Mouse (Mus musculus): ENCODE results near the gene Large1. TPM values are rescaled to one million over a fixed set of nuclear protein-coding genes. Genes with fewer than 3 reads are reported as not detected.
"Not testable (repeated sequence)": the region's sequence is repeated elsewhere in the genome, so short reads cannot be mapped to it uniquely, and the experiment has no call there.

The Large1 gene
- polyA plus RNA-seq, 1 experiment from 2014 or later: 9.6 TPM

DNA sequence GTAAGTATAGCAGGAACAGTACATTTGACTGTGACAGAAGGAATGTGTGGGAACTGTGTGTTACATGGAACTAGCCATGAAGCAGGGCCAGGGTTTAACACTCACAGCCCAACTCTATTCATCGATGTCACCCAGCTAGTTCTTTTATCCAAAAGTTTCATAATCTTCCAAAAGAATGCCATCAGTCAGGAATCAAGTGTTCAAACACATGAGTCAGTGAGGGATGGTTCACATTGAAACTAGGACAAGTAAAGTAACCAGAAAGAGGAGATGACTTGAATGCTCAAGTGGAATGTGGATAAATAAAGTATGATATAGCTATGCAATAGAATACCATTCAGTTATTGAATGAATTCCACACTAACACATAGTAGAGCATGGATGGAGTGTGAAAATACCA is 359.5 kb downstream of the Large1 start:
- no peaks in the 10 kb centered on the region for H3K4me1 ChIP-seq
- ATAC-seq (ENCODE audit: insufficient number of reproducible peaks, insufficient read depth, low FRiP score, low TSS enrichment, low read depth): no peak
- H3K27ac ChIP-seq: no peak overlapping the region
- no peak overlapping the region for H3K9ac ChIP-seq
- H3K4me2 ChIP-seq: no peak overlapping the region
- WGBS: 92% methylated on average over 1 of the region's 1 CpGs
- no peaks in the 10 kb centered on the region for H3K27me3 ChIP-seq
- no peak overlapping the region for H3K4me3 ChIP-seq
- H3K9me3 ChIP-seq: no peaks in the 10 kb centered on the region
- H3K36me3 ChIP-seq: no peaks in the 10 kb centered on the region

DNA sequence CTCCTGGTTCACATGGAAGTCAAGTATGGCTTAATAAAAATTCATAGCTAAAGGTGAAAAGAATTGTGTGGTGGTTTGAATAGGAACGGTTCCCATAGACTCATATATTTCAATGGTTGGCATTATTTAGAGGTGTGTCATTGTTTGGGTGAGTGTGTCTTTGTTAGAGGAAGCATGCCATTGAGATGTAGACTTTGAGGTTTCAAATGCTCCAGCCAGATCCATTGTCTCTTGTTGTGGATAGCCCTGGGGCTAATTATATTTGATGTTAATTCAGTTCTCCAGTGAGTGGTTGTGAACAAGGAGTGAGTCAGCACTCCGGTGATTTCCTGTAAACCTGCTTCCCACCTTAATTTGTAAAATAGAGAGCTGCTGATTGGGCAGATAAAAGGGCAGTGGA is 362.9 kb downstream of the Large1 start:
- Histone ChIP-seq H3K4me3 (no peak overlapping the region), H3K9me3 (no peaks in the 10 kb centered on the region), H3K27me3 (no peaks in the 10 kb centered on the region), H3K9ac (no peak overlapping the region), H3K4me2 (no peak overlapping the region), H3K36me3 (no peaks in the 10 kb centered on the region), H3K4me1 (no peaks in the 10 kb centered on the region), H3K27ac (no peak overlapping the region)
- 79% methylated on average over 2 of the region's 2 CpGs for WGBS
- ATAC-seq (ENCODE audit: insufficient number of reproducible peaks, insufficient read depth, low FRiP score, low TSS enrichment, low read depth): no peak

DNA sequence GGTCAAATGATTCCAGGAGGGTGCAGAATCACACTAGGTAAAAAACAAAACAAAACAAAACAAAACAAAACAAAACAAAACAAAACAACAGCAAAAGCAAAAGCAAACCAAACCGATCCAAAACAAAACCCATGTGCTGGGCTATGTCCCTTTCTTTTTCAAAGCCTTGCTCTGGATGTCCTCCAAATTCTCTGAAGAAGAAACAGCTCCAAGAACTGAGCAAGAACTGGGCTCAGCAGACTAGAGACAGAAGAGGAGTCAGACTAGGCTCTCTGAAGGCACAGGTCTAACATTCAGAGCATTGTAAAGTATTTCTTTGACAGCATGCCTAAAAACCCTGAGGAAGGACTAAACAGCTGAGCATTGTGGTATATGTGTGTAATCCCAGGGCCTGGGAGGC is 370.5 kb downstream of the Large1 start:
- no peaks in the 10 kb centered on the region for H3K27me3 ChIP-seq
- 100% methylated on average over 1 of the region's 1 CpGs for WGBS
- no peaks in the 10 kb centered on the region for H3K9me3 ChIP-seq
- H3K4me3 ChIP-seq: no peak overlapping the region
- H3K9ac ChIP-seq: no peak overlapping the region
- no peak for ATAC-seq (ENCODE audit: insufficient number of reproducible peaks, insufficient read depth, low FRiP score, low TSS enrichment, low read depth)
- H3K4me2 ChIP-seq: no peak overlapping the region
- no peaks in the 10 kb centered on the region for H3K36me3 ChIP-seq
- no peak overlapping the region for H3K27ac ChIP-seq
- no peaks in the 10 kb centered on the region for H3K4me1 ChIP-seq

DNA sequence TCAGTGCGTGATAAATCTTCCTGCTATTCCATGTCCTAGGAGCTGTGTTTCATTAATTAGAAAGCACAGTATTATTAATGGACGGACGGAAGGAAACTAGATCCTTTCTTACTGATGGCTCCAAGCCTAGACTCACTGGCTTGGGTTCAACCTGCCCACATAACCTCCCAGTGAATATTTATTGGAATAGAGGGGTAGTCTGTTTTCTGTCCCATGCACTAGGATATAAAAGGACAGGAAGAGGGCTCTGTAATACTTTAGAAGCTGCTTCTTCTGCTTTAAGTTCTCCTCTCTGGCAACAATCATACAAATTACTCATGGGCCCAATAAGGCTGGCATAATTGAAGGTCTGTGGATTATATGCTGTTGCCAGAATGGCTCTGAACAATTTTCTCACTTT is 398.3 kb downstream of the Large1 start:
- no peaks in the 10 kb centered on the region for H3K4me1 ChIP-seq
- H3K27me3 ChIP-seq: no peaks in the 10 kb centered on the region
- H3K27ac ChIP-seq: no peak overlapping the region
- no peaks in the 10 kb centered on the region for H3K9me3 ChIP-seq
- no peak for ATAC-seq (ENCODE audit: insufficient number of reproducible peaks, insufficient read depth, low FRiP score, low TSS enrichment, low read depth)
- no peak overlapping the region for H3K4me2 ChIP-seq
- no peak overlapping the region for H3K9ac ChIP-seq
- WGBS: 79% methylated on average over 3 of the region's 3 CpGs
- no peaks in the 10 kb centered on the region for H3K36me3 ChIP-seq
- H3K4me3 ChIP-seq: no peak overlapping the region

DNA sequence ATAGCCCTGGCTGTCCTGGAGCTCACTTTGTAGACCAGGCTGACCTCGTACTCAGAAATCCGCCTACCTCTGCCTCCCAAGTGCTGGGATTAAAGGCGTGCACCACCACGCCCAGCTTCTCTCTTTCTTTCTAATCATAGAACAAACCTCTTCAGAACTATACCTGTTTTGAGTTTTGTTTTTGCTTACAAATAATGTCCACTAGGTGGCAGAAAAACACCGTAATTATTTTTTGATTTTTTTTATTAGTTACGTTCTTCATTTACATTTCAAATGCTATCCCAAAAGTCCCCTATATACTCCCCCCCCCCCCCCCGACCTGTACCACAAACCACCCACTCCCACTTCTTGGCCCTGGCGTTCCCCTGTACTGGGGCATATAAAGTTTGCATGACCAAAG is 411.9 kb downstream of the Large1 start:
- not testable (repeated sequence) for H3K4me2 ChIP-seq; ATAC-seq (ENCODE audit: insufficient number of reproducible peaks, insufficient read depth, low FRiP score, low TSS enrichment, low read depth); H3K9me3 ChIP-seq; H3K27me3 ChIP-seq; H3K4me1 ChIP-seq; H3K9ac ChIP-seq; H3K4me3 ChIP-seq; H3K36me3 ChIP-seq; H3K27ac ChIP-seq
- 62% methylated on average over 8 of the region's 8 CpGs for WGBS

DNA sequence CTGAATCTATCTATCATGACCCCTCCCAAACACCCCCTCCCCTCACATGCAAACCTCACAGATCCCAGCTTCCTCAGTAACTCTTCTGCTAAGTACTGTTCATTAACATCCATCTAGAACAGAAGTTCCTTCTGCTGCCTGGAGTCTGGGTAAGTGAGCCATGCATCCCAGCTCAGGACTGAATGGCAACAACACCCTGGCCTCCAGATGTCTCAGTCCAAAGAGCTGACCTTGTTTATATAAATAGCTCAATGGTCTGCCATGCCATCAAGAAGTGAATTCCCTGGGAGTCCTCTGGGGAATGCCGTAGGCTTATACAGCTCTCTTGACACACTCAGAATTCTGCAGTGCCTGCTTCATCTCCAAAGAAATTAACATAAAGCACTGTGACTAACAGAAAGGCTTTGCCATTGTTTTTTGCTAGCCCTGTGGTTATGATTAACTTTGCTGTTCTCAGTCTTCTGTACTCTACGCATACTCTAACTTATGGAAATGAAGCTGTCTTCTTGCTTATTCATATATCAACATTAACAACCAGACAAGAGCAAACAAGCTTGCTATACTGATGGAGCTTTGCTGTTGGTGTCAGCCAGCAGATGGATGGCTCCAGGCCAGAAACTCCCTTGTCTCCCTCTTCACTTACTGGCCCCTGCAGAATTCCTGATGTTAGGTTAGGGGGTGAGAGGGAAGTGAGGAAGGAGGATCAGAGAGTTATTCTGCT is 434.0 kb downstream of the Large1 start:
- Histone ChIP-seq H3K36me3 (no peaks in the 10 kb centered on the region), H3K4me1 (0 out of 2 replicates have a peak, but pooled peaks cover 6% of the 10 kb centered on the region), H3K4me3 (no peak overlapping the region), H3K27ac (no peak overlapping the region), H3K4me2 (no peak overlapping the region), H3K9me3 (no peaks in the 10 kb centered on the region), H3K9ac (no peak overlapping the region), H3K27me3 (no peaks in the 10 kb centered on the region)
- WGBS: 59% methylated on average over 2 of the region's 2 CpGs
- ATAC-seq (ENCODE audit: insufficient number of reproducible peaks, insufficient read depth, low FRiP score, low TSS enrichment, low read depth): no peak

DNA sequence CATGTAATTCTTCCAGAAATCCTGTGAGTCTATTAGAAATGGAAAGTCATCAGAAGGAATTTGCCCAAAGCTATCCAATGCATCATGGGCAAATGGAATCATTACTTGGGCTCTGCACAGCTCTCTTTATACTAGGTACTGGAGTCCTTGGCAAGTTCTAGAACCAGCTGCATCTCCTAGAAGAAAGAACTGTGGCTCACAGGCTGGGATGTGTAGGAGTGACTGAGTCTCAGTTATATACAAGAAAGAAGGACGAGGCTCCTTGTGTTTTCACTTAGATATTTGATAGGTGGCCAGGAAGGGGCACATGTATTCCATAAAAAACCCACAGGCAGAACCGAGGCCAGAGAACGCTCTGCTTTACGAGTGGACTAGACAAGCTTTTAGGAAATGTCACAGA is 447.8 kb downstream of the Large1 start:
- no peaks in the 10 kb centered on the region for H3K27me3 ChIP-seq
- WGBS: 45% methylated on average over 4 of the region's 4 CpGs
- H3K4me2 ChIP-seq: no peak overlapping the region
- no peak overlapping the region for H3K4me3 ChIP-seq
- no peaks in the 10 kb centered on the region for H3K36me3 ChIP-seq
- no peaks in the 10 kb centered on the region for H3K4me1 ChIP-seq
- no peaks in the 10 kb centered on the region for H3K9me3 ChIP-seq
- H3K9ac ChIP-seq: no peak overlapping the region
- no peak for ATAC-seq (ENCODE audit: insufficient number of reproducible peaks, insufficient read depth, low FRiP score, low TSS enrichment, low read depth)
- no peak overlapping the region for H3K27ac ChIP-seq

DNA sequence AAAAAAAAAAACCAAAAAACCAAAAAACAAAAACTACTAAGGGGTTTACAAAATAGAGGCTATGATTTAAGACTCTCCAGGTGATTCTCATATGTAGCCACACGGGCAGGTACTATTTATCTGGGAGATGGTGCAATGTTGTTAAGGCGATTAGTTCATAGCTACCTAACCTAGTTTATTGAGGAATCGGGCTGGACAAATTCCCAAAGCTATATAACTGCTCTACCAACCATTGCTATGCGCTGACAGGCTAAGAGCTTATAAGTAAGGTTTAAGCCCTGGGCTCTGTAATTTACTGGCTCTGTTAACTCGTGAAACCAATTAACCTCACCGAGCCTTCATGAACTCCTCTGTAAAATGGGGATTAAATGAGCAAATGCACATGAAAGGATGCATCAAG is 451.7 kb downstream of the Large1 start:
- H3K4me2 ChIP-seq: no peak overlapping the region
- H3K27me3 ChIP-seq: no peaks in the 10 kb centered on the region
- no peak overlapping the region for H3K27ac ChIP-seq
- 82% methylated on average over 6 of the region's 6 CpGs for WGBS
- H3K4me3 ChIP-seq: no peak overlapping the region
- no peaks in the 10 kb centered on the region for H3K9me3 ChIP-seq
- H3K9ac ChIP-seq: no peak overlapping the region
- ATAC-seq (ENCODE audit: insufficient number of reproducible peaks, insufficient read depth, low FRiP score, low TSS enrichment, low read depth): no peak
- no peaks in the 10 kb centered on the region for H3K36me3 ChIP-seq
- no peaks in the 10 kb centered on the region; the same call in 1 of the 2 replicates for H3K4me1 ChIP-seq

DNA sequence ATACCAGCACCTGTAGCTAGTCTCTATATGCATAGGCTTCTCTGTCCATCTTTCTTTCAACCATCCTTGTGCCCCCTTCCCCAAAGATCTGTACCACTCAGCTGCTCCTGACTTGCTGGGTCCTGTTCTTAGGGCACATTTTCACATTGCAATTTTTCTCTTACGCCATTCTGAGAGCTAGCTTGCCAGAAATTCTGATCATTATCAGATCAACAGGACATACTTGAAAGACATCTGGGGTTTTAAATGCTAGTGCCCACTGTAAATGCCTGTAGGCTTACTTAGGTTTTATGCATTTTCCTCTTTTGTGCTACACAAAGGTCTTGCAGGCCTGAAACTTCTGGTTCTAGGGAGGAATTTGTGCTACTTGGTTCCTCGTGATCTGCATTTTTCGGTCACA is 454.0 kb downstream of the Large1 start:
- Histone ChIP-seq H3K27me3 (no peaks in the 10 kb centered on the region), H3K4me2 (no peak overlapping the region), H3K36me3 (no peaks in the 10 kb centered on the region), H3K9ac (no peak overlapping the region), H3K9me3 (no peaks in the 10 kb centered on the region), H3K4me1 (no peaks in the 10 kb centered on the region; the same call in 1 of the 2 replicates), H3K27ac (no peak overlapping the region), H3K4me3 (no peak overlapping the region)
- 87% methylated on average over 3 of the region's 3 CpGs for WGBS
- ATAC-seq (ENCODE audit: insufficient number of reproducible peaks, insufficient read depth, low FRiP score, low TSS enrichment, low read depth): no peak

DNA sequence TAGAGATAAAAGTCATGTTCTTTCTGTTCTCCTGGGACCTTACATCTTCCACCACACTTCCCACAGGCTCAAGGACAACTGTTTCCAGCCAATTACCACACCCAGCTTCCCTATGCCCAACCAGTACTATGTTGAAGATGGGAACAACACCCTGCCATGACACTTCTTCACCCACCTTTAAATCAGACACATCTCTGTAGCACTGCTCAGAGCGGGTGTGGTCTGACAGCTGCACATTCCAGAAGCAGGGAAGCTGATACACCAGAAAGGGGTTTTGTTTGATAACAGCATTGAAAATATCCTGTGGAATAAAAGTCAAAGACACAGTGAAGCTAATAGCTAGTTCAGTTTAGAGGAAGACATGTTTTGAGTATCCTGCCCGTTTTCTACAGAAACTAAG is 470.3 kb downstream of the Large1 start:
- Histone ChIP-seq H3K36me3 (0 out of 2 replicates have a peak, but pooled peaks cover 9% of the 10 kb centered on the region), H3K9ac (no peak overlapping the region), H3K27ac (no peak overlapping the region), H3K27me3 (no peaks in the 10 kb centered on the region), H3K4me2 (no peak overlapping the region), H3K4me3 (no peak overlapping the region), H3K9me3 (no peaks in the 10 kb centered on the region), H3K4me1 (no peaks in the 10 kb centered on the region)
- 96% methylated on average over 2 of the region's 2 CpGs for WGBS
- ATAC-seq (ENCODE audit: insufficient number of reproducible peaks, insufficient read depth, low FRiP score, low TSS enrichment, low read depth): no peak

DNA sequence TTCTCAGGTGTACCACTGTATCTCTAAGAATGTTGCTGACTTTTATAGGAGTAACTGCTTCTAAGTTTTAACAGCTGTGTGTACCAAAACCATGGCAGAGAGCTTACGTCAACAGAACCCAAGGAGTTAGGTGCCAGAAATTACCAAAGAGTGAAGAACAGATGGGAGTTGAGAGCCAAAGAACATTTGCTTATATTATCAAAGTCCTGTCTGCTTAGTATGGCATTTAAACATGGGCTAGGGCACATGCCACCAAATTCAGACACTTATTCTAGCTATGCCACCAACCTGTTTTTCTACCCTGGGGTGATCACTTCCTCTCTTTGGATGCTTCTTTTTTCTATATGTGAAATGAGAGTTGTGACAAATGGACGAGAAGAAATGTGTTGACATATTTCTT is 479.9 kb downstream of the Large1 start:
- 82% methylated on average over 2 of the region's 2 CpGs for WGBS
- no peaks in the 10 kb centered on the region for H3K9me3 ChIP-seq
- H3K4me2 ChIP-seq: no peak overlapping the region
- no peak overlapping the region for H3K27ac ChIP-seq
- H3K9ac ChIP-seq: no peak overlapping the region
- H3K36me3 ChIP-seq: no peaks in the 10 kb centered on the region
- H3K4me3 ChIP-seq: no peak overlapping the region
- no peaks in the 10 kb centered on the region for H3K27me3 ChIP-seq
- no peaks in the 10 kb centered on the region for H3K4me1 ChIP-seq
- no peak for ATAC-seq (ENCODE audit: insufficient number of reproducible peaks, insufficient read depth, low FRiP score, low TSS enrichment, low read depth)

DNA sequence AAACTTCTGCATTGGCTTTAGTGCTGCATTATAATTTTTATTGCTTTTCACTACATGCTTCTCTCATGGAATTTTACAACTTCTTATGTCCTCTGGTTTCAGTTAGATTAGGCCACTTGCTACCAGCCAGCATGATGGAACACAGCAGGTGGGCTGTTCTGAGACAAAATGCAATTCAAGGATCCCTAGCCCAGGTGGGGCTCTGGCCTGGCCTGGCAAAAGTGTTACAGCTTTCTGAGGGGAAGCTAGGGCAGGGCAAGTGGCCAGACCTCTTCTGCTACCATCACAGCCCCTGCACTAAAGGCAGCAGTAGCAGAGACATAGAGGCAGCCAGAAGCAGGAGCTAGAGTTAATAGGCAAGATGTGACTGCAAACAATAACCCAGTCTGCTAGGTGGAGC is 506.5 kb downstream of the Large1 start:
- Histone ChIP-seq H3K9ac (no peak overlapping the region), H3K4me3 (no peak overlapping the region), H3K4me1 (no peaks in the 10 kb centered on the region), H3K36me3 (peaks cover 11% of the 10 kb centered on the region), H3K9me3 (no peaks in the 10 kb centered on the region), H3K27ac (no peak overlapping the region), H3K27me3 (no peaks in the 10 kb centered on the region), H3K4me2 (no peak overlapping the region)
- no peak for ATAC-seq (ENCODE audit: insufficient number of reproducible peaks, insufficient read depth, low FRiP score, low TSS enrichment, low read depth)
